Mouse (Mus musculus) adrenal gland, postnatal 4 days (tissue): Measurements from ENCODE around the gene Hsd17b11. TPM values are rescaled to one million over a fixed set of nuclear protein-coding genes. Genes with fewer than 3 reads are reported as not detected.
"Not testable (repeated sequence)": the region's sequence is repeated elsewhere in the genome, so short reads cannot be mapped to it uniquely, and the experiment has no call there.

Source experiments
- DNase-seq, 2 experiments: peaks; one replicate each; pipeline ENCODE4 v3.0.0; 2021 to 2022; ENCODE audit warnings: low spot score in 2 of 2, mixed read lengths in 2 of 2
- microRNA-seq: library from miRNA; unstranded; fragments of <30 nt; microRNA quantifications from one replicate; pipeline ENCODE4 v1.2.0, GENCODE M21; 2021
- total RNA-seq, 2 experiments: library from RNA; stranded (reverse); gene quantifications; 2 replicates each; pipeline ENCODE4 v1.2.3; 2021

The Hsd17b11 gene
- total RNA-seq, 2 experiments from 2014 or later: 67.7 to 72.2 TPM

DNA sequence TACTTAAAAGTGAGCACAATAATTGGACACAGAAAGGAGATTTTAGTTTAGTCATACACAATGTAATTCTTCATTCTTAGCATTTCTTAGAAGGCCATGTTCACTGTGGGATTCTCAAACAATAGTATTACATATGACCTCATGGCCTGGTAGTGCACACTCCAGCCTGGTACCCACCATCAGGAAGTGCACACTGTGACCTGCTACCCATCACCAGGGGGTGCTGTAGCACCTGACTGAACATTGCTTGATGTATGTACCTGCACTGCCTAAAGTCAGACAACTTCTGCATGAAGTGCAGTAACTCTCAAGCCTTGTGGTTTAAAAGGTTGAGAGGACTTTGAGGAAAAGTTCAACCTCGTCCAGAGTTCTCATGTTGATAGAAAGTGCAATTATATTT, 28.1 kb downstream of the Hsd17b11 start:
- DNase-seq: no peak

GRCm38 (mm10) chr5:103992831-103993230, 28.9 kb downstream of the Hsd17b11 start:
- no peak for DNase-seq

GRCm38 (mm10) chr5:103980705-103981560, 40.8 kb downstream of the Hsd17b11 start:
- no peak for DNase-seq

GRCm38 (mm10) chr5:103977907-103978570, 43.7 kb downstream of the Hsd17b11 start:
- no peak for DNase-seq

DNA sequence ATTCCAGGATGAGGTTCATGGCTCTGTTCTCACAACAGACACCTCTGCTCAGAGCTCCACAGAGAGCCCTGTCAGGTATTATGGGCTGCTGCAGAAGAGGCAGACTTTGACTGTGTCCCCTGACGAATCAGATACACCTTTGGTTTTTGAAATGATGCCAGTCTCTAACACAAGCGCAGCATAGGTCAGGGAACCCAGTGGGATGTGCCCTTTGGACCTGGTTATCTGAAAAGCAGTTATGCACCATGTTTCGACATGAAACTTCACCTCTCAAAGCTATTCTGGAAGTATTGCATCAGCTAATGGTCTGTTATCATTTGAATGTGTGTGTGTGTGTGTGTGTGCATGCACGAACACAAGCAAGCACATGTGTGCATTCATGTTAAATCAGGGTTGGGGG, 44.4 kb downstream of the Hsd17b11 start, which contains the start of gene Hsd17b13:
Gene Hsd17b13 (minus strand): TSS at position 114 of the 400 bp plus-strand sequence.
- DNase-seq: no peak

GRCm38 (mm10) chr5:103975736-103976135, 46.0 kb downstream of the Hsd17b11 start:
- DNase-seq: no peak

DNA sequence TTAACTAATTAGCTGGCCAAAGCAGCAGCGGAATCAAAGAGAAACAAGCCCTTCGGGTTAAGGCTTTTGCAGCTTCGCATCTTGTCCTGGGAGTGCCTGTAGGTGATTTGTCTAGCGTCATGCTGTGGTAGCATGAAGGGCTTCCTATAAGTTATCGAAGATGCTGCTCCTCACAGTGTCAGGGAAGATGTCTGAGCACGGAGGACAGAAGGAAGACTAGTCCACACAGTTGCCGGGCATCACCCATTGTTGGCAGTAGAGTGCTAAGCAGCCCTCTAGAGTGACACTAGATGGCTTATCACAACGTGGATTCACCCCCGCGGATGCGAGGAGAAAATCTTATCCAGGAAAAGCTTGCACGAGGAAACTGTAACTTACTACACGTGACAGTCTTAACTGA, 48.9 kb downstream of the Hsd17b11 start:
- DNase-seq: no peak

- no peak for DNase-seq
Measured at GRCm38 (mm10) chr5:103972379-103972778, 49.3 kb downstream of the Hsd17b11 start.

DNA sequence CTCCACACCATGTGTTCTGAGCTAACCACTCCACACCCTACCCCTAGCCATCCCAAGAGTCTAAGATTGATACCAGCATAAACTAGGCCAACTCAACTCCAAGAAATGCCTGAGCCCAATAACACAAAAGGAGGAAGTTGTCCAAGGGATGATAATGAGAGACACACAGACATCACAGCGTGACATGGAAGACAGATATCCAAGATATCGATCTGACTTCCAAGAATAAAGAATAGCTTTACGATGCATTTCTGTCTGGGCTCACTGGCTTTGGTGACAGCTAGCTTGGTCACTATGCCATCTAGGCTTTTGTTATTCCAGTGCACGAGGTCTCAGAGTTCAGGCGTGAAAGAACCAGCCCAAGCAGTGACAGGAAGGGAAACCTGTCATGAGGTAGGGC, 50.7 kb downstream of the Hsd17b11 start:
- DNase-seq: no peak

DNA sequence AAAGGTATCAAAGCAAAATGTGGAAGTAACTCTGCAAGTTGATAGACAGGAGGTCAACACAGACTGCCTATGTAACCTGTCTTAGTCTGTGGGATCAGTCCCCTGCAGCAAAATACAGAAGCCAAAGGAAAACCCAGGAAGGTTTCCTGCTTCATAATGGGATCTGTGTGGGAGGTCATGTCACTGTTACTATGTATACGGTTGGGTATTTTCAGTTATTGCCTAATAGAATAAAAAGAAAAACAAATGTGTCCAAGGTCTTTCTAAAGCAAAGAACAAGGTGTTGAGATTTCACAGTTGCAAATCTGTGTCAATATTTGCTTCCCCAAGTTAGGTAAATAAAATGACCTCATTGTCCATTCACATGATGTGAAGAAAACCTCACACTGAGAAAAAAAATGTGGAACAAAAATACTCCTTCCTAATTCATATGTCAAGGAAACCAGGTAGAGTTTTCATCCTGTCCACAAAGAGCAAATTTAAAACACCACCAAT, 58.7 kb downstream of the Hsd17b11 start:
- DNase-seq: no peak

DNA sequence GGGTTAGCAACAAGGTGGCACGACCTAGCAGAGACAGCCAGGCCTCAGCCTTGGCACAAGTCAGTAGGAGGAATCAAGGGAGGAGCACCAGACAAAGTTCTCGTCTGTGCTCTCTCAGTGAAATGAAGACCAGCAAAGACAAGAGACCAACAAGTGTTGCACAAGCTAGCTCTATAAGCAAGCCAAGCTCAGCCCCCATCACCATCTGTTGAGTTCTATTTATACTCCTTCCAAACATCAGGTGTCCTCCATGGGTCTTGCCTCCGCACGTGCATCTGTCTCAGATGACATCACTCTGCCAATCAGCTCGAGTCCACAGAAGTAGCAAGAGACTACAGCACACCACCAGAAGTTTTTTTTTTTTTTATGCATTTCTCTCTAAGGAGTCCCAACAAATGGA, 67.1 kb downstream of the Hsd17b11 start:
- DNase-seq: no peak

DNA sequence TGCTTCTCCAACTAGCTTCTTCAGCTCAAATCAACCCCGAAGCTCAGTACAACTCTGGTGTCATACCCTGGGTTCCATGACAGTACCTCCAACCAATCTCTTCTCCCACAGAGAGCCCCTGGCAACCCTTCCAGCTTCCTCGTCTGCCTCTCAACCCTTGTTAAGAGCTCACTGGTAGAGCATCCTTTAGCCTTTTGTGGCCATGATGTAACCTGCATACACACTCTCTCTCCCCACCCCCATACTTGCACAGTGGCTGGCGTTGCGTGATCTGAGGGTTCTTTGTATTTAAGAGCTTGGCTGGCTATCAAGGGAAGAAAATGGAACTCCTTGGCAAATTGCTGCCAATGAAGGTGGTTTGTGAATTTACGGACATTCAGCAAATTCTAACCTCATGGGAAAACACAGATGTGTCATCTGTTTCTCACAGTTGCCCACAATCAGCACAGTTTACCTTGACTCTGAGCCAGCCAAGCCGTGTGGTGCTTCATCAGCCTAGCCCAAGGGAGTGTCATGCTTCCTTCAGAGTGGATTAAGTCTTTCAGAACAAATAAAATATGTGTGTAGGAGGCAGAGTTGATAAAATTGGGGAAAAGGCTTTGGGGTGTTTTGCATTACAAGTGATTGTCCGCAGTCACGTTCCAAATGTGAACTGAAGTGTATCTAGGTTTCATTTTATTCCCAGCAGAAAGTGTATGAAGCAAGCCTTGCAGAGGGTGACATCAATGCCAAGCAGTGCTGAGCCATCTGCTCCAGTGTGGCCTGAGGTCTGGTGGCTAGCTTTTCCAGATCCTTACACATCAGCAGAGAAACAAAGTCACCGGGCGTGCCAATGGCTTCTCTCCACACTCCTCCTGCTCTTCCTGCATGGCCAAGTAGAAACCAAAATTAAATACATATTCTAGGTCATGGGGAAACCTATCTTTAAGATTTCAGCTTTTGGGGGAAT, 68.3 kb downstream of the Hsd17b11 start:
- DNase-seq: no peak

DNA sequence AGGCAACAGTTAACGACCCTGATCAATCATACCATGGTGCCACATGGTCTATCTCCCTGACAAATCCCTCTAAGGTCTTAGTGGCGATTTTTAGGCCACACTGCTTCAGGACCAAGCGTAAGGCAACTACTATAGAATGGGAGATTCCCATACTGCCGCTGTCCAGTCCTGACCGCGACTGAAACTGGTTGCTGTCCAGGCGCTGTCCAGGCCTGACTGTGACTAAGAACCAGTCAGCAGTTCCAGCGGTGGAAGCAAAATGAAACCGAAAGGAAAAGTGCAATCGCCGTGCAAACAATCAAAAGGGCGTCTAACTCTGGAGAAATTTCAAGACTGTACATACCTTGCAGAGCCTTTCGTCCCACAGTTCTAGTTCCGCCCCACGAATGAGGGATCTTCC, 71.6 kb downstream of the Hsd17b11 start:
- not testable (repeated sequence) for DNase-seq

DNA sequence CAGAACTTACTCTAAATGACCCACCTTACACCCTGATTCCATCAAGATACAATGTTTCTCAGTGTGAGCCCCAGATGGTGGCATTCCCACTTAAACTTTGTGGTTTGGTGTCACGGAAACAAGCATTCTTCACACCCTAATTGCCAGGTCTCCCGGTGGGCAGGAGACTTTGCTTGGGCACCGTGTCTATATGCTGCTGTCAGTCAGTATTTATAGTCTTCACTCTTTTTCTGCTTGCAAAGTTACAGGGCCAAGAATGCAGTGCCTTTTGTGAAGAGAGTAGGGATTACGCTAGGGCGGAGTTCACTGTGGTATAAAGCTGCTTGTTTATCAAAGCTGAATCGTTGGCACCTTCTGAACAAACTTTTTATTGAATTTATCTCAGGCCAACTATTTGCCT, 78.5 kb downstream of the Hsd17b11 start:
- no peak for DNase-seq

DNA sequence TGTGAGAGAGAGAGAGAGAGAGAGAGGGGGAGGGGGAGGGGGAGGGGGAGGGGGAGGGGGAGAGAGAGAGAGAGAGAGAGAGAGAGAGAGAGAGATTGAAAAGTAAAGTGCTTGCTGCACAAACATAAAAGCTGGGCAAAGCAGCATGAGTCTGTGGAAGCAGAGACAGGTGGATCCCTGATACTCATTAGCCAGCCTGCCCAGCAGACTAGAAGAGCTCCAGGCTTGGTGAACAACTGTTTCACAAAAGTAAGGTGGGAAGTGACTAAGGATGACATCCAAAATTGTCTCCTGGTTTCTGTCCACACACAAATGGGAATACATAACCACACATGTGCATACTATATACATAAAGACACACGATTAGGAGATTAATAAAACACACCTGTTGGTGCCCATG, 81.9 kb downstream of the Hsd17b11 start:
- DNase-seq: no peak

Small RNA genes within 50 kb of the gene (microRNA-seq; reads per million reads assigned to microRNA genes)
- gene Mir5619: 1.1 reads per million

Other genes with a start within 250 kb of the Hsd17b11 start
- 10 to 100 TPM; 18.7 to 19.3 TPM for gene Klhl8, start 110.7 kb downstream of the Hsd17b11 start, total RNA-seq
- gene Hsd17b13, start 44.5 kb downstream of the Hsd17b11 start, total RNA-seq: 10 to 100 TPM in 1 of 2 experiments, 1 to 10 TPM in 1; 6.2 to 49.6 TPM
- 10 to 100 TPM; 53.2 to 54.8 TPM for gene Nudt9, start 24.4 kb upstream of the Hsd17b11 start, total RNA-seq
- gene Gm17660, start 55.7 kb upstream of the Hsd17b11 start, total RNA-seq: not detected
- gene Sparcl1, start 91.8 kb upstream of the Hsd17b11 start, total RNA-seq: 10 to 100 TPM; 83.2 to 85.6 TPM
- not detected for gene Dspp, start 148.8 kb upstream of the Hsd17b11 start, total RNA-seq
- under 1 TPM in 1 of 2 experiments, not detected in 1; 0.11 TPM for gene Dmp1, start 180.7 kb upstream of the Hsd17b11 start, total RNA-seq